Mouse (Mus musculus) liver, embryonic 11.5 days (tissue): Measurements from ENCODE around the gene Ntn1. TPM values are rescaled to one million over a fixed set of nuclear protein-coding genes. Genes with fewer than 3 reads are reported as not detected.

Source experiments
- ATAC-seq: fragments of 200-750 bp; cut with Nextera tagmentation; replicated peaks from 2 replicates; pipeline ENCODE4 v1.8.0; 2017; ENCODE audit warnings: moderate number of reproducible peaks, mild to moderate bottlenecking, moderate TSS enrichment, moderate library complexity; ENCODE audit not compliant: low FRiP score
- DNase-seq: peaks from one replicate; pipeline ENCODE4 v3.0.0-alpha.2; 2017; ENCODE audit warnings: low spot score
- H3K27ac ChIP-seq: fragments of 300-500 bp; sonication (generic); 2 replicates; pipeline ENCODE4 v1.5.1; 2014; ENCODE audit warnings: mild to moderate bottlenecking, low read depth, low read length, control low read depth
- H3K27me3 ChIP-seq: fragments of 300-500 bp; sonication (generic); replicated peaks from 2 replicates; pipeline ENCODE4 v1.6.1; 2014; ENCODE audit warnings: low read length, mixed read lengths; ENCODE audit not compliant: control insufficient read depth, insufficient read depth
- H3K36me3 ChIP-seq: fragments of 300-500 bp; sonication (generic); 2 replicates; pipeline ENCODE4 v1.6.1; 2014; ENCODE audit warnings: mild to moderate bottlenecking, low read length, moderate library complexity, mixed read lengths; ENCODE audit not compliant: control insufficient read depth, insufficient read depth
- H3K4me1 ChIP-seq: fragments of 300-500 bp; sonication (generic); replicated peaks from 2 replicates; pipeline ENCODE4 v1.6.1; 2014; ENCODE audit warnings: low read length, mixed read lengths; ENCODE audit not compliant: control insufficient read depth, insufficient read depth
- H3K4me2 ChIP-seq: fragments of 300-500 bp; sonication (generic); 2 replicates; pipeline ENCODE4 v1.6.1; 2014; ENCODE audit warnings: mild to moderate bottlenecking, control low read depth, moderate library complexity
- H3K4me3 ChIP-seq: fragments of 300-500 bp; sonication (generic); 2 replicates; pipeline ENCODE4 v1.5.1; 2014; ENCODE audit warnings: low read depth, low read length, control low read depth
- H3K9ac ChIP-seq: fragments of 300-500 bp; sonication (generic); 2 replicates; pipeline ENCODE4 v1.6.1; 2014; ENCODE audit warnings: low read depth, low read length, control low read depth
- H3K9me3 ChIP-seq: fragments of 300-500 bp; sonication (generic); 2 replicates; pipeline ENCODE4 v1.6.1; 2016; ENCODE audit warnings: low read length, inconsistent platforms, mixed read lengths; ENCODE audit not compliant: control insufficient read depth
- WGBS: fragments of 180-500 bp; shearing (Covaris S2); extraction: QIAGEN DNeasy Blood & Tissue Kit; methylation state at CpG from one replicate; pipeline ENCODE4 v1.1.7; 2014; 5-methylcytosine and 5-hydroxymethylcytosine counted together
- polyA plus RNA-seq: library from polyadenylated mRNA; unstranded; fragments of >200 nt; fragmentation: Nextera tagmentation; extraction: Ambion mirVana; gene quantifications from 2 replicates; pipeline ENCODE4 v1.2.1, GENCODE M21; 2014

The Ntn1 gene
- polyA plus RNA-seq, 1 experiment from 2014 or later, result 0.40 TPM

DNA sequence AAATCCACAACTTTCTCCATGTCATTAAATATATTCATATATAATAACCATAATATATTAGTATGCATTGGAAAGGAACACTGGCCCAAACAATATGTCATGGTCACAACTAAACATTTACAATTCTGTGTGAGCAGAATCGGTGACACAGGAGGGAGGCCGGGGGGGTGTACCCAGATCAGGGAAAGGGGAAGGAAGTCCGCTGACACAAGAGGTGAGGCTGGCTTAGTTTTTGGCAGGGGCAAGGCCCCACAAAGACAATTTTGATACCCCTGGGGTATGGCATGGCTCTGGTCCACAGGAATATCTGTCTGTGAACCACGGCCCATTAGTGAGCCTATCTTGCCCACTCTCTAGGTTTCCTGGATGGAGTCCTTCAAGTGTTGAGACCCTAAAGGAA is 191.1 kb downstream of the Ntn1 start:
- no peak for ATAC-seq
- DNase-seq, result no peak
- Histone ChIP-seq H3K27ac (no peak overlapping the region), H3K4me2 (no peak overlapping the region), H3K9me3 (no peaks in the 10 kb centered on the region), H3K36me3 (no peaks in the 10 kb centered on the region), H3K4me1 (0 out of 2 replicates have a peak, but pooled peaks cover 4% of the 10 kb centered on the region), H3K9ac (no peak overlapping the region), H3K27me3 (no peaks in the 10 kb centered on the region), H3K4me3 (no peak overlapping the region)
- WGBS, result 66% methylated on average over 4 of the region's 4 CpGs

DNA sequence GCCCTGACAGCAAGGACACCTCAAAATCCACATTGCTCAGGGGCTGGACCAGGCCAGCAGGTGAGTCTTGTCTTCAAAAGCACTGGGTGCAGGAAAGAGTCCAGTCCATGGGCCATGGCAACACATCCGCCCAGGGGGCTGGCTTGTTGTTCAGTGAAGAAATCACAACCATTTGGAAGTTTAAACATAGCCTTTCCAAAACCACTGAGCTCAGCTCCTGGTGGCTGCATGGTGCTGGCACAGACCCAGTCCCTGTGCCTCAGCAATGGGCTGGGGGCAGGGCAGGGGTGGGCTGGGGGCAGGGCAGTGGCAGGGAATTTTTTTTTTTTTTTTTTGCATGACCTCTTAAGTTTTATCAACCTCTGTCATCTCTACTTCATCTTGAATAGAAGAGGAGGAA is 192.0 kb downstream of the Ntn1 start:
- 83% methylated on average over 1 of the region's 1 CpGs for WGBS
- H3K4me1 ChIP-seq, result 0 out of 2 replicates have a peak, but pooled peaks cover 4% of the 10 kb centered on the region
- H3K27me3 ChIP-seq, result no peaks in the 10 kb centered on the region
- no peaks in the 10 kb centered on the region for H3K36me3 ChIP-seq
- no peak for ATAC-seq
- no peak overlapping the region for H3K27ac ChIP-seq
- DNase-seq, result no peak
- H3K9me3 ChIP-seq, result no peaks in the 10 kb centered on the region
- H3K4me3 ChIP-seq, result no peak overlapping the region
- no peak overlapping the region for H3K4me2 ChIP-seq
- H3K9ac ChIP-seq, result no peak overlapping the region

DNA sequence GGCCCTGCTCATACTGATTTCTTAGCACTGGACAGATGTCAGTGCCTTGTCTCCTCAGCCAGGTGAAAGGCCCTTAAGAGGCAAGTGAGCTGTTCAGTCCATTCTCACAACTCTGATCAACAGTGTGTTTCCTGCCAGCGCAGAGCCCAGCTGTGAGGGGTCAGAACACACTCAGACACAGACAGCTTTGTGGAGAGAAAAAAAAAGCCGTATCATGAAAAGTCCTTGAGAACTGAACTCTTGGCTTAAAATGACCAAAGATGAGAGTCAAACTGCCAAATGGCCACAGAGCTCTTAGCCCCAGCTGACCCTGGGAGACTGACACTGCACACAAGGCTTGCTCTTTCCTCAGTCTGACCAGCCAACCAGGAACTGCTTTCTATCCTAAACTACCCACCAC is 192.6 kb downstream of the Ntn1 start:
- H3K27me3 ChIP-seq, result no peaks in the 10 kb centered on the region
- no peaks in the 10 kb centered on the region for H3K9me3 ChIP-seq
- no peak overlapping the region for H3K27ac ChIP-seq
- 84% methylated on average over 2 of the region's 2 CpGs for WGBS
- no peak for ATAC-seq
- no peaks in the 10 kb centered on the region for H3K36me3 ChIP-seq
- H3K4me3 ChIP-seq, result no peak overlapping the region
- H3K4me1 ChIP-seq, result 0 out of 2 replicates have a peak, but pooled peaks cover 4% of the 10 kb centered on the region
- H3K9ac ChIP-seq, result no peak overlapping the region
- no peak for DNase-seq
- no peak overlapping the region for H3K4me2 ChIP-seq

DNA sequence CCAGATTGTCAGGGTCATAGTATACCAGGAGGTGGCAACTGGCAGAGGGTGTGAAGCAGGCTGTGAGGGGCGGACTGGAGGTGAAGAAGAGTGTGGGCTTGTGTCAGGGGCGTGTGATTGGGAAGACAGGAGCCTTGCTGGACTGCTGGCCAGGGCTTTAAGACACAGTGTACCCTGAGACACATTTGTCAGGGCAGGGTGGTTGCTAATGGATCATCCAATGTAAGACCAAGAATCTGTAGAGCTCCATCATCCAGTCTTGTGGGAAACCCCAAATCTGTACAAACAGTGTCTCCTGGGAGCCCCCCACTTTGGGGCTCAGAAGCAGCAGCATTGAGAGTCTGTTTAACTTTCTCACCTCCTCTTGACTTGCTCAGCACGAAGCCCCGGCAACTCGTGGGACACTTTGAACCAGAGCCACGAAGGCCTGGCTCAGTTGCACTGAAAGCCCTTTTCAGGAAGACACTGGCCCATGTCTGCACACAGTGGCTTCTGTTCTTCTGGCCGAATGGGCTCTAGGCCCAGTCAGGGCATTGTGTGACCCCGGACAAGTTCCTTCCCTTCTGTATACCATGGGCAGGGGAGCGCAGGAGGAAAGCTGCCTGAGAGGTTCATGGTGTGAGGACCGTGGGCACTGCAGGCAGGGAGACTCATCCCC is 194.9 kb downstream of the Ntn1 start:
- Histone ChIP-seq H3K36me3 (no peaks in the 10 kb centered on the region), H3K9me3 (no peaks in the 10 kb centered on the region), H3K27me3 (no peaks in the 10 kb centered on the region), H3K4me1 (no peaks in the 10 kb centered on the region), H3K27ac (no peak overlapping the region), H3K4me2 (no peak overlapping the region), H3K9ac (no peak overlapping the region), H3K4me3 (no peak overlapping the region)
- DNase-seq, result no peak
- WGBS, result 86% methylated on average over 10 of the region's 10 CpGs
- no peak for ATAC-seq

DNA sequence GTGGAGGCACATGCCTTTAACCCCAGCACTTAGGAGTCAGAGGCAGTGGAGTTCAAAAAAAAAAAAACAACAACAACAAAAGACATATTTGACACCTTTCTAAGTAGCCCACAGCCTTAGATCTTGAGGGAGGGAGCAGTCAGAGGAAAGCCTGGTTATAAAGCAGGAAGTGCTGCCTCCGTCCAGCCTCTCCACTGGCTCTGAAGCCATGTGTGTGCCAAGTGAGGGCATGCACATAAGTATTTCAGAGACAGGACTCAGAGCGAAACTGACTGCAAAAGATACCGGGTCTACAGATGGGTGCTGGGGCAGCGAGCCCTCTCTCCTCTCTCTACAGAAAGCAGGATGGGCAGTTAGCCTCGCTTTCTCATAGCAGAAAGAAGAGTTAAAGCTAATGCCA is 196.2 kb downstream of the Ntn1 start:
- no peaks in the 10 kb centered on the region for H3K36me3 ChIP-seq
- no peak overlapping the region for H3K4me3 ChIP-seq
- no peak overlapping the region for H3K4me2 ChIP-seq
- WGBS, result 83% methylated on average over 5 of the region's 5 CpGs
- H3K9me3 ChIP-seq, result no peaks in the 10 kb centered on the region
- ATAC-seq, result no peak
- no peak overlapping the region for H3K9ac ChIP-seq
- no peak for DNase-seq
- no peaks in the 10 kb centered on the region for H3K27me3 ChIP-seq
- no peak overlapping the region for H3K27ac ChIP-seq
- no peaks in the 10 kb centered on the region for H3K4me1 ChIP-seq

DNA sequence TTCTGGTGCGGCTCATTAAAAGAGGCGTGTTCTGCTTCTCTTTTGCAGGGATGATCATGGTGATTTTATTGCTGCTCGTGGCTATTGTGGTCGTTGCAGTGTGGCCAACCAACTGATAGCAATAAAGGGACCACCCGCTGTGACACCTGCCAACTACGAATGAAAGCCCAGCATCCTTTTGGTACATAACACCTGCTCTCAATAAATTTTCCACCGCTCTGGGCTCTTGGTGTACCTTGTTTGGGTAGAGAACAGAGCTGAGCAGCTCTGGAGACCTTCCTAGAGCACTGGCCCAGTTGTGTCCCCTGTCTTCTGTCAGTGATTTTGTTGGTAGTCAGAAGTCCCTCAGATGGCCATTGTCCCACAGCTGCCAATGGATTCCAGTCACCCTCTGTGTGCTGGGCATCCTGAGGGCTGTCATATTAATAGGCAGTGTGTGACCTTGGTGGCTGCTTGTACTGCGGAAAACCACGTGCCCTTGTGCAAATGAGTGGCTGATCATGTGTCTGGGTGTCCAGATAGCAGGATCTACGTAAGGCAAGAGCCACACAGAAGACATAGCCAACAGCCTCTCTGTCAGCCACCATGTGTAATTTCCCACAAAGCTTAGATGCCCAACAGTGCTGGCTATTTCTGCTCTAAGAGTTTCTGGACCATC is 196.8 kb downstream of the Ntn1 start:
- H3K27ac ChIP-seq, result no peak overlapping the region
- no peaks in the 10 kb centered on the region for H3K4me1 ChIP-seq
- WGBS, result 65% methylated on average over 10 of the region's 10 CpGs
- H3K36me3 ChIP-seq, result no peaks in the 10 kb centered on the region
- ATAC-seq (no peak), DNase-seq (no peak)
- no peak overlapping the region for H3K4me2 ChIP-seq
- H3K9ac ChIP-seq, result no peak overlapping the region
- H3K9me3 ChIP-seq, result no peaks in the 10 kb centered on the region
- no peak overlapping the region for H3K4me3 ChIP-seq
- H3K27me3 ChIP-seq, result no peaks in the 10 kb centered on the region

DNA sequence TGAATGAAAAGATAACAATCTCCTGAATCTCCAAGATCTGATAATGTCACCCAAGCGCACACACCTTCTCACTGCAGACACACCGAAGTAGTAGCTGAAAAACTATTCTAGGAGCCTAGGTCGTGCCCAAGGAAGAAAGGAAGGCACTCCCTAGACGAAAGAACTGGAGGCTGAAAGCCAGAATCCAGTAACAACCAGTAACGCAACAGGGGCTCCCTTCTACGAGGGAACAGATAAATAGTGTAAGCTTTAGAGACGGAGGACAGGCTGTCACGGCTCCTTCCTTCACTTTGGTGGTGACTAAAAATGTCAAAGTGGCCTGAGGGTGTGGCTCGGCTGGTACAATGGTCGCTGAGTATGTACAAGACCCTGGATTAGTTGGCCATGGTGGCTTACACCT is 198.1 kb downstream of the Ntn1 start:
- ATAC-seq (no peak), DNase-seq (no peak)
- no peaks in the 10 kb centered on the region for H3K9me3 ChIP-seq
- H3K27me3 ChIP-seq, result no peaks in the 10 kb centered on the region
- H3K4me1 ChIP-seq, result no peaks in the 10 kb centered on the region
- 62% methylated on average over 10 of the region's 10 CpGs for WGBS
- H3K4me3 ChIP-seq, result no peak overlapping the region
- no peaks in the 10 kb centered on the region for H3K36me3 ChIP-seq
- no peak overlapping the region for H3K4me2 ChIP-seq
- no peak overlapping the region for H3K9ac ChIP-seq
- no peak overlapping the region for H3K27ac ChIP-seq

DNA sequence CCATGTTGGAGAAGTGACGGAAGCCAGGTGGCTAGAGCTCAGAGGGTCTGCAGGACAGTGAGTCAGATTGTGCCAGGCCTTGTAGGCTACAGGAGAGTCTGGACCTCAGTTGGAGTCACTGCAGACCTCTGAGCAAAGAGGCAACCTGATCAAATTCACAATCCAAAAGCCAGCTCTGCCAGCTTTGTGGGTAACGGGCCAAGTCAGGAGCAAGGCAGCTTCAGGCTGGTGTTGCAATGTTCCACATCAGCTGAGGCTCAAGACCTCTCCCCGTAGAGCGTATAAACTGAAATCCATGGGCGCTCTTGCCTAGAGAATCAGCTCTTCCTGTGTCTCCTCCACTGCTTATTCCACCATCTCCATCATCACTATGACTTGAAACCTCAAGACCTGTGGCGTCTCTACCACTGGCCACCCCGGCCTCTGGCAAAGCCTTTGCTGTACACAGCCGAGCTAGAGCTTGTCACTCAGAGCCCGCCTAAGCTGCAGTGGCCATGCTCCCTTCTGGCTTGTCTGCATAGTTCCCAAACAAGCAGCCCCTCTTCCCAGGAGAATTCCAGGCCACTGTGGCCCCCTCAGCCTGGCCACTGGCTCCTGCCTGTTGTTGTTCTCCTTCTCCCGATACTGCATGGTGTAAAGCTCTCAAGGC is 198.7 kb downstream of the Ntn1 start:
- DNase-seq, result no peak
- no peaks in the 10 kb centered on the region for H3K9me3 ChIP-seq
- no peaks in the 10 kb centered on the region for H3K4me1 ChIP-seq
- ATAC-seq, result no peak
- H3K27me3 ChIP-seq, result no peaks in the 10 kb centered on the region
- H3K4me3 ChIP-seq, result no peak overlapping the region
- H3K9ac ChIP-seq, result no peak overlapping the region
- WGBS, result 81% methylated on average over 10 of the region's 10 CpGs
- H3K36me3 ChIP-seq, result no peaks in the 10 kb centered on the region
- no peak overlapping the region for H3K4me2 ChIP-seq
- H3K27ac ChIP-seq, result no peak overlapping the region

DNA sequence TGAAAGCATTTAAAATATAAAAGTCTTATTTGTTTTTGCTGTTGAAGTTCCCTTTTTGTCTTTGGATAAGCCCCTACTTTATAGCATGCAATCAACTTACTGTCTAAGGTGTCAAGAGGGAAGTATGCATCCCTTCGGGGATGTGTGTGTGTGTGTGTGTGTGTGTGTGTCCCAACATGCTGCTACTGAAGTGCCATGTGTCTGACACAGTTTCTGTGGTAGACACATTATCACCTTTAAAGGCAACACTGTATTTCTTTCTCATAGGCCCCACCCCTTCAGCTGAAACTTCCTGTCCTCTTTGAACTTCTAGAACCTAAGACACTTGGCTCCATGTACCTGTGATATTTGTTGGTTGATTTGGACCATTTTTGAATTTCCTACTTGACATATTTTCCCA is 199.6 kb downstream of the Ntn1 start:
- ATAC-seq (no peak), DNase-seq (no peak)
- Histone ChIP-seq H3K4me2 (no peak overlapping the region), H3K27ac (no peak overlapping the region), H3K4me3 (no peak overlapping the region), H3K4me1 (no peaks in the 10 kb centered on the region), H3K27me3 (no peaks in the 10 kb centered on the region), H3K9ac (no peak overlapping the region), H3K9me3 (no peaks in the 10 kb centered on the region), H3K36me3 (no peaks in the 10 kb centered on the region)
- 69% methylated on average over 1 of the region's 1 CpGs for WGBS
